Mouse (Mus musculus) forebrain, embryonic 10.5 days (tissue): ENCODE measurements around the gene Vmn1r158. TPM values are rescaled to one million over a fixed set of nuclear protein-coding genes. Genes with fewer than 3 reads are reported as not detected.
"Not testable (repeated sequence)": the region's sequence is repeated elsewhere in the genome, so short reads cannot be mapped to it uniquely, and the experiment has no call there.

Source experiments
- DNase-seq: peaks from one replicate; pipeline ENCODE4 v3.0.0-alpha.2; 2017; ENCODE audit warnings: low spot score; ENCODE audit errors: extremely low spot score
- H3K27ac ChIP-seq: fragments of 300-500 bp; sonication (generic); 2 replicates; pipeline ENCODE4 v1.5.1; 2016; ENCODE audit warnings: mild to moderate bottlenecking
- H3K27me3 ChIP-seq: fragments of 300-500 bp; sonication (generic); 2 replicates; pipeline ENCODE4 v1.6.1; 2016; ENCODE audit warnings: mild to moderate bottlenecking; ENCODE audit not compliant: poor library complexity, severe bottlenecking
- H3K36me3 ChIP-seq: fragments of 300-500 bp; sonication (generic); replicated peaks from 2 replicates; pipeline ENCODE4 v1.6.1; 2016; ENCODE audit warnings: mild to moderate bottlenecking, moderate library complexity
- H3K4me1 ChIP-seq: fragments of 300-500 bp; sonication (generic); 2 replicates; pipeline ENCODE4 v1.6.1; 2016
- H3K4me3 ChIP-seq: fragments of 300-500 bp; sonication (generic); 2 replicates; pipeline ENCODE4 v1.5.1; 2016; ENCODE audit warnings: mild to moderate bottlenecking, moderate library complexity
- H3K9me3 ChIP-seq: fragments of 300-500 bp; sonication (generic); 2 replicates; pipeline ENCODE4 v1.6.1; 2016; ENCODE audit warnings: mild to moderate bottlenecking, moderate library complexity
- WGBS: fragments of 180-500 bp; shearing (Covaris S2); methylation state at CpG from one replicate; pipeline ENCODE4 v1.1.7; 2016; 5-methylcytosine and 5-hydroxymethylcytosine counted together
- polyA plus RNA-seq: library from polyadenylated mRNA; unstranded; fragments of >200 nt; fragmentation: Nextera tagmentation; extraction: Ambion mirVana; gene quantifications from 2 replicates; pipeline ENCODE4 v1.2.1, GENCODE M21; 2016

Vmn1r158 gene
- polyA plus RNA-seq = not detected in 2 replicates

DNA sequence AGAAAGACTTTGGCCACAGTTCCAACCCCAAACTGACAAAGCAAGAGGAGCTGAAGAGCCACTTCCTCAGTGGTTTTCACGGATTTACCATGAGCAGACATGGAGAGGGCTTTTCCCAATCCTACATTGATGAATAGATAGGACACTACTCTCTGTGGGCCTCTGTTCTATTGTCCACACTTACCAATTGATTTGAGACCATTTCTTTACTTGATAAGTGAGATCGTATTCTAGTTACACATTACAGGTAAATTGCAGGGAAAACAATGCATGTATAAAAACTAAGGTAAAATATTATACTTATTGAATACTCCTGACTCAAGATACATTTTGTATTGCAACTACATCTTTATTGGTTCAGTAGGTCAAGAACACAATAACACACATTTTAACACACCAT is at the start of gene Vmn1r158:
Vmn1r158 (minus strand) TSS at position 101 of the 400 bp plus-strand sequence.
- not testable (repeated sequence) for H3K4me1 ChIP-seq, H3K36me3 ChIP-seq, H3K27ac ChIP-seq, H3K27me3 ChIP-seq, DNase-seq, H3K4me3 ChIP-seq
- 65% methylated on average over 2 of the region's 2 CpGs for WGBS
- H3K9me3 ChIP-seq = peaks cover 30% of the 10 kb centered on the region

GRCm38 (mm10) chr7:22775981-22776380 is 14.6 kb downstream of the Vmn1r158 start:
- H3K4me1 ChIP-seq, H3K27me3 ChIP-seq, DNase-seq, H3K27ac ChIP-seq, H3K4me3 ChIP-seq, H3K36me3 ChIP-seq: not testable (repeated sequence)
- peaks cover 15% of the 10 kb centered on the region for H3K9me3 ChIP-seq
- 91% methylated on average over 7 of the region's 11 CpGs for WGBS

DNA sequence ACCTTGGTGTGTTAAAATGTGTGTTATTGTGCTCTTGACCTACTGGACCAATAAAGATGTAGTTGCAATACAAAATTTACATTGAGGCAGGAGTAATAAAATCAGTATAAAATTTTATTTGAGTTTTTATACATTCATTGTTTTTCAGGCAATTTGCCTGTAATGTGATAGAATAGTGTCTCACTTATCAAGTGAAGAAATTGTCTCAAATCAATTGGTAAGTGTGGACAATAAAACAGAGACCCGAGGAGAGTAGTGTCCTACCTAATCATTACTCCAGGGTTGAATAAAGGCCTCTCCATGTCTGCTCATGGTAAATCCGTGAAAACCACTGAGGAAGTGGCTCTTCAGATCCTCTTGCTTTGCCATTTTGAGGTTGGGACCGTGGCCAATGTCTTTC is 29.2 kb downstream of the Vmn1r158 start, which contains the start of gene Vmn1r157:
Vmn1r157 (plus strand) TSS at position 301 of the 400 bp plus-strand sequence.
- not testable (repeated sequence) for H3K9me3 ChIP-seq, H3K4me3 ChIP-seq, DNase-seq, H3K36me3 ChIP-seq, H3K27me3 ChIP-seq, H3K27ac ChIP-seq, H3K4me1 ChIP-seq
- WGBS = 37% methylated on average over 2 of the region's 3 CpGs

Other genes starting within 250 kb of the Vmn1r158 start
- gene Gm4201, start 225.4 kb downstream of the Vmn1r158 start, polyA plus RNA-seq = not detected in 2 replicates
- not detected in 2 replicates for gene Gm4565, start 202.7 kb downstream of the Vmn1r158 start, polyA plus RNA-seq
- gene Vmn1r155, start 132.8 kb downstream of the Vmn1r158 start, polyA plus RNA-seq = not detected in 2 replicates
- not detected in 2 replicates for gene Gm8693, start 98.5 kb downstream of the Vmn1r158 start, polyA plus RNA-seq
- not detected in 2 replicates for gene Gm4567, start 71.1 kb downstream of the Vmn1r158 start, polyA plus RNA-seq
- gene Vmn1r157, start 29.1 kb downstream of the Vmn1r158 start, polyA plus RNA-seq = not detected in 2 replicates
- gene Vmn1r159, start 52.8 kb upstream of the Vmn1r158 start, polyA plus RNA-seq = not detected in 2 replicates
- gene Vmn1r160, start 80.4 kb upstream of the Vmn1r158 start, polyA plus RNA-seq = not detected in 2 replicates
- gene Gm4214, start 193.9 kb upstream of the Vmn1r158 start, polyA plus RNA-seq = not detected in 2 replicates
- not detected in 2 replicates for gene Gm4216, start 229.1 kb upstream of the Vmn1r158 start, polyA plus RNA-seq